Mouse (Mus musculus): ENCODE measurements around the gene Slc7a7. TPM values are rescaled to one million over a fixed set of nuclear protein-coding genes. Genes with fewer than 3 reads are reported as not detected.

The Slc7a7 gene
- total and polyA plus RNA-seq, 3 experiments = 20.1 to 65.6 TPM; not detected in 1

DNA sequence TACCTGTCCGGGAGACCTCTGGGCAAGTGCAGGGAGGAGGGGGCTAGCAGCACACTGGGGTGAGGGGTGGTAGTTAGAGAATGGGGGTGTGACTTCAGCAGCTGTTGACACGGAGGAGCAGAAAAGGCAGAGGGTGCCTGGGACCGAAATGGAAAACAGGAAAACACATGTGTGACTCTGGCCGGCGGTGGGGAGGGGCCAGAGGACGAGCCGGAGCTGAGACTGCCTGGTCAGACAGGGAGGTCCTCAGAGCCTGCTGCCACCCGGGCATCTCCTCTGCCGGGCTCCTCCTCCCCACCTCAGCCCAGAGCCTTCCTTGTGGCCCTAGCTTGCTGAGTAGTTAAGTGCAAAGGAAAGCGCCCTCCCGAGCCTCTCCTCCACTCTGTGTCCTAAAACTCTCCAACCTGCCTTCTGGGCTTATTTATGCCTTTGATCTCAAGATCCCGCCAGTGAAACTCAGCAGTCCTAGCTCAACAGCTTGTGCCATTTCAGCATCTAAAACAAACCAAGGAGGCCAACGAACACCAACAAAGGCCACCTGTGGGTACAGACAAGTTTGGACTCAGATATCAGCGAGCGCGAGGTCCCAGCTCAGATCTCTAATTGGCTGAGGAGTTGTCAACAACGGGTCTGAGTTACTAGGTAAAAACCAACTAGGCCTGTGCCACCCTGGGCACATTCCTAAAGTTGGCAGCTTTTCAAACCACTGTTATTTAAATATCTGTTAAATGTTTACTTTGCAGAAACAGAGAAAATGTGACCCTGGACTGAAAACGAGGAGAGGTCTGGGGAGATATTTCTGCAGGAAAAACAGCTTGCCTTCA is 3.5 kb downstream of the Slc7a7 start:
- Histone ChIP-seq H3K27me3 (ENCODE audit: control insufficient read depth in 1 of 2, insufficient read depth in 2 of 2, low read length in 2 of 2) (no peaks in the 10 kb centered on the region), H3K79me2 (ENCODE audit: control insufficient read depth, insufficient read depth, low read length, poor library complexity) (peaks cover 12% of the 10 kb centered on the region), H3K4me3 (ENCODE audit: control insufficient read depth in 1 of 2, insufficient read depth in 1 of 2, low read depth in 2 of 2, low read length in 2 of 2) (no peak overlapping the region), H3K36me3 (ENCODE audit: control insufficient read depth in 1 of 2, insufficient read depth in 2 of 2, low read length in 2 of 2) (peaks cover 2 to 13% of the 10 kb centered on the region in 2 experiments), H3K4me1 (ENCODE audit: control insufficient read depth in 1 of 2, insufficient read depth in 2 of 2, low read length in 2 of 2) (peaks cover 3 to 18% of the 10 kb centered on the region in 2 experiments), H3K9me3 (replicated peaks; ENCODE audit: insufficient read depth, low read length) (no peaks in the 10 kb centered on the region), H3K27ac (ENCODE audit: control insufficient read depth, low read depth, low read length) (no peak overlapping the region), H3K9ac (ENCODE audit: control insufficient read depth, low read depth, low read length, poor library complexity, severe bottlenecking) (peak overlapping the region; percentile 8; the same call in 1 of the 2 replicates)
- DNase-seq (ENCODE audit: low read depth, low spot score) = no peak
- TF ChIP-seq SIN3A (IDR thresholded peaks at IDR 0.05; ENCODE audit: low read length) = peak; percentile 28; the same call in 1 of the 2 replicates
- TF ChIP-seq KAT2A (conservative IDR thresholded peaks at IDR 0.05; ENCODE audit: low read depth, low read length) = no peak

DNA sequence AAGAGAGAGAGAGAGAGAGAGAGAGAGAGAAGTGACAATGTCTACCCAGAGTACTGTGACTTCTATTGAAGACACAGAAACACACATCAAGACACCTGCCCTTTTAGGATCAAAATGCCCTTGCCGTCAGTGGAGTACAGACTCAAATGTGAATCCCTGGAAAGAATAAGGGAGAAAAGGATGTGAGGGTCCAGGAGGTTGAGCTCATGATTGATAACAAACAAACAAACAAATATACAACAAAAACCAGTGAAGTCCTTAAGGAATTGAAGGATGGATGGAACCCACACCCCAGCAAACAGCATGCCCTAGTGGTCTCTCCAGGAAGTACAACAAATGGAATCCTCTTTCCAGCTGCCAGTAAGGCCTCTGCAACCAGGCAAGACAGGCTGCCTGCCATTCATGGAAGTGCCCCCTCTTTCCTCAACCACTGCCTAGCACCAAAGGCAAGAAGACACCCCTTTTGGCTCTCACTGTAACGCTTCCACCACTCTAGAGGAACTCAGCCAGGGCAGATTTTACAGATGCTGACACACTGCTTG is 4.9 kb downstream of the Slc7a7 start:
- peaks cover 2 to 13% of the 10 kb centered on the region in 2 experiments for H3K36me3 ChIP-seq (ENCODE audit: control insufficient read depth in 1 of 2, insufficient read depth in 2 of 2, low read length in 2 of 2)
- H3K27me3 ChIP-seq (ENCODE audit: control insufficient read depth in 1 of 2, insufficient read depth in 2 of 2, low read length in 2 of 2) = no peaks in the 10 kb centered on the region
- no peak overlapping the region for H3K4me3 ChIP-seq (ENCODE audit: control insufficient read depth in 1 of 2, insufficient read depth in 1 of 2, low read depth in 2 of 2, low read length in 2 of 2)
- H3K9me3 ChIP-seq (replicated peaks; ENCODE audit: insufficient read depth, low read length) = no peaks in the 10 kb centered on the region
- TF ChIP-seq GATA1 (IDR thresholded peaks at IDR 0.05; ENCODE audit: low read depth, low read length) = no peak
- no peak for TF ChIP-seq ZKSCAN1 (IDR thresholded peaks at IDR 0.05; ENCODE audit: low read depth, low read length)
- TF ChIP-seq SIN3A (IDR thresholded peaks at IDR 0.05; ENCODE audit: low read length) = 0 out of 2 replicates have a peak, but pooled peaks have one; percentile 20
- TF ChIP-seq CTCF (IDR thresholded peaks at IDR 0.05 in 2 of 3, conservative IDR thresholded peaks at IDR 0.05 in 1 of 3; ENCODE audit: control insufficient read depth in 1 of 3, insufficient read depth in 1 of 3, low read depth in 2 of 3, low read length in 3 of 3, poor library complexity in 1 of 3, severe bottlenecking in 1 of 3) = peak; percentile 59 to 89 (median 78)
- TF ChIP-seq SMC3 (IDR thresholded peaks at IDR 0.05; ENCODE audit: low read depth, low read length) = peak; percentile 75
- peak; percentile 42; the same call in 1 of the 2 replicates for TF ChIP-seq ZC3H11A (IDR thresholded peaks at IDR 0.05; ENCODE audit: low read depth, low read length)
- peak; percentile 75 for TF ChIP-seq RAD21 (IDR thresholded peaks at IDR 0.05; ENCODE audit: low read depth, low read length)
- TF ChIP-seq TAL1 (IDR thresholded peaks at IDR 0.05; ENCODE audit: low read length) = no peak
- H3K27ac ChIP-seq (ENCODE audit: control insufficient read depth, low read depth, low read length) = no peak overlapping the region
- peak; percentile 64 for DNase-seq (ENCODE audit: low read depth, low spot score)
- no peak overlapping the region for H3K9ac ChIP-seq (ENCODE audit: control insufficient read depth, low read depth, low read length, poor library complexity, severe bottlenecking)
- H3K79me2 ChIP-seq (ENCODE audit: control insufficient read depth, insufficient read depth, low read length, poor library complexity) = peaks cover 12% of the 10 kb centered on the region
- H3K4me1 ChIP-seq (ENCODE audit: control insufficient read depth in 1 of 2, insufficient read depth in 2 of 2, low read length in 2 of 2) = peaks cover 3 to 18% of the 10 kb centered on the region in 2 experiments

DNA sequence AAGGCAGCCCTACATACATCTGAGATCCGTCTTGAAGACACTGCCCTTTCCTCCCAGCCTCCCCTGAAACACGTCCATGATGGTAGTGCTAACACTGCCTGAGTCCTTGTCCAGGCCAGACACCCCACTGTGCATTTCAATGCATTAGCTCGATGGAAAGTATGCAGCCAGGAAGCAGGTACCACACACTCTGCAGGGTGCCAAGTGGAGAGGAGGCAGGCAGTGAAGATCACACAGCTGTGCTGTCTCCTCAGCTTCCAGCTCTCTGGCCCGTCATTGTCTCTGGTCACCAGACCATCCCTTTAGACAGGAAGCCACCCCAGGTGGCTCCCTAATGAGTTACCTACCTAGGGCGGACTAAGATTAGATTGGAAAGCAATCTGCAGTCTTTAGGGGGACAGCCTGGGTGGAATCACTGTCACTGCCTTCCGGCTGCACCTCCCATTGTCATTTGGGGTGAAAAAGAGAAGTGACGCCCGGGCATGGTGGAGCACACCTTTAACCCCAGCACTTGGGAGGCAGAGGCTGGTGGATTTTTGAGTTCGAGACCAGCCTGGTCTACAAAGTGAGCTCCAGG is 5.5 kb downstream of the Slc7a7 start:
- Histone ChIP-seq H3K79me2 (ENCODE audit: control insufficient read depth, insufficient read depth, low read length, poor library complexity) (peaks cover 6% of the 10 kb centered on the region), H3K4me3 (ENCODE audit: control insufficient read depth in 1 of 2, insufficient read depth in 1 of 2, low read depth in 2 of 2, low read length in 2 of 2) (no peak overlapping the region), H3K4me1 (ENCODE audit: control insufficient read depth in 1 of 2, insufficient read depth in 2 of 2, low read length in 2 of 2) (peaks cover 3 to 18% of the 10 kb centered on the region in 2 experiments), H3K27ac (ENCODE audit: control insufficient read depth, low read depth, low read length) (no peak overlapping the region), H3K36me3 (ENCODE audit: control insufficient read depth in 1 of 2, insufficient read depth in 2 of 2, low read length in 2 of 2) (peaks cover 4 to 13% of the 10 kb centered on the region in 2 experiments), H3K27me3 (ENCODE audit: control insufficient read depth in 1 of 2, insufficient read depth in 2 of 2, low read length in 2 of 2) (no peaks in the 10 kb centered on the region), H3K9me3 (replicated peaks; ENCODE audit: insufficient read depth, low read length) (no peaks in the 10 kb centered on the region), H3K9ac (ENCODE audit: control insufficient read depth, low read depth, low read length, poor library complexity, severe bottlenecking) (no peak overlapping the region)
- TF ChIP-seq POLR2AphosphoS2 (IDR thresholded peaks at IDR 0.05; ENCODE audit: low read length) = no peak
- TF ChIP-seq NELFE (IDR thresholded peaks at IDR 0.05; ENCODE audit: low read depth, low read length) = no peak
- TF ChIP-seq ZMIZ1 (IDR thresholded peaks at IDR 0.05; ENCODE audit: low read depth, low read length) = no peak
- no peak for TF ChIP-seq MYB (IDR thresholded peaks at IDR 0.05; ENCODE audit: low read depth, low read length)
- no peak for TF ChIP-seq NRF1 (IDR thresholded peaks at IDR 0.05; ENCODE audit: insufficient read depth, low read depth, low read length, poor library complexity, severe bottlenecking)
- TF ChIP-seq ZKSCAN1 (IDR thresholded peaks at IDR 0.05; ENCODE audit: low read depth, low read length) = no peak
- no peak for TF ChIP-seq GABPA (IDR thresholded peaks at IDR 0.05; ENCODE audit: low read depth, low read length)
- TF ChIP-seq ELF1 (IDR thresholded peaks at IDR 0.05; ENCODE audit: low read depth, low read length) = no peak
- TF ChIP-seq HCFC1 (IDR thresholded peaks at IDR 0.05; ENCODE audit: low read depth, low read length) = no peak
- TF ChIP-seq KAT2A (conservative IDR thresholded peaks at IDR 0.05; ENCODE audit: low read depth, low read length) = no peak
- TF ChIP-seq ZC3H11A (IDR thresholded peaks at IDR 0.05; ENCODE audit: low read depth, low read length) = no peak
- DNase-seq (ENCODE audit: low read depth, low spot score) = no peak
